Mouse (Mus musculus) spleen, adult 18-20 months (tissue): ENCODE data around the gene Mfap1a.
"Not testable (repeated sequence)": the region's sequence is repeated elsewhere in the genome, so short reads cannot be mapped to it uniquely, and the experiment has no call there.

ENCODE experiments used
- DNase-seq, 2 experiments: peaks; one replicate each; pipeline ENCODE4 v3.0.0; 2022; ENCODE audit warnings: mixed read lengths in 2 of 2

The Mfap1a gene

GRCm38 (mm10) chr2:121505942-121506882 lies at the start of gene Mfap1a, which contains the start of gene Wdr76:
TSS of gene Mfap1a (minus strand) at chr2:121506665.
TSS of gene Wdr76 (plus strand) at chr2:121506723.
- peak; percentile 65 to 71 for DNase-seq

GRCm38 (mm10) chr2:121551271-121551670 lies 44.8 kb upstream of the Mfap1a start:
- DNase-seq = no peak

GRCm38 (mm10) chr2:121549630-121550029 lies 43.2 kb upstream of the Mfap1a start:
- no peak for DNase-seq

GRCm38 (mm10) chr2:121544829-121545228 lies 38.4 kb upstream of the Mfap1a start:
- DNase-seq = no peak

GRCm38 (mm10) chr2:121525056-121525455 lies 18.6 kb upstream of the Mfap1a start:
- DNase-seq = no peak

GRCm38 (mm10) chr2:121522830-121523229 lies 16.4 kb upstream of the Mfap1a start:
- DNase-seq = not testable (repeated sequence)

GRCm38 (mm10) chr2:121522006-121522405 lies 15.5 kb upstream of the Mfap1a start:
- DNase-seq = no peak

GRCm38 (mm10) chr2:121518711-121519110 lies 12.2 kb upstream of the Mfap1a start:
- DNase-seq = not testable (repeated sequence)

- no peak for DNase-seq
Measured at GRCm38 (mm10) chr2:121518106-121518505, 11.6 kb upstream of the Mfap1a start.

GRCm38 (mm10) chr2:121514211-121514610 lies 7.7 kb upstream of the Mfap1a start:
- DNase-seq = no peak

- DNase-seq = not testable (repeated sequence)
Measured at GRCm38 (mm10) chr2:121512991-121513765, 6.7 kb upstream of the Mfap1a start.

- DNase-seq = no peak
Measured at GRCm38 (mm10) chr2:121511401-121511800, 4.9 kb upstream of the Mfap1a start.

GRCm38 (mm10) chr2:121509584-121509983 lies 3.1 kb upstream of the Mfap1a start:
- peak; percentile 27 to 60 for DNase-seq

GRCm38 (mm10) chr2:121507951-121508330 lies 1.5 kb upstream of the Mfap1a start:
- no peak for DNase-seq

GRCm38 (mm10) chr2:121507173-121507950 lies 897 bp upstream of the Mfap1a start:
- no peak for DNase-seq

- not testable (repeated sequence) for DNase-seq
Measured at GRCm38 (mm10) chr2:121501550-121501949, 4.9 kb downstream of the Mfap1a start.

GRCm38 (mm10) chr2:121484403-121484802 lies 22.1 kb downstream of the Mfap1a start:
- DNase-seq = not testable (repeated sequence)

GRCm38 (mm10) chr2:121483576-121483975 lies 22.9 kb downstream of the Mfap1a start:
- DNase-seq = no peak

GRCm38 (mm10) chr2:121480916-121481315 lies 25.5 kb downstream of the Mfap1a start:
- not testable (repeated sequence) for DNase-seq

- DNase-seq = peak in 1 of 2 experiments; percentile 44
Measured at GRCm38 (mm10) chr2:121480498-121480897, 26.0 kb downstream of the Mfap1a start.

GRCm38 (mm10) chr2:121477491-121478266 lies 28.8 kb downstream of the Mfap1a start:
- no peak for DNase-seq

- not testable (repeated sequence) for DNase-seq
Measured at GRCm38 (mm10) chr2:121475306-121475705, 31.2 kb downstream of the Mfap1a start.
